Mouse (Mus musculus) adrenal gland, postnatal 36 days (tissue): ENCODE measurements around the gene Map3k21. TPM values are rescaled to one million over a fixed set of nuclear protein-coding genes. Genes with fewer than 3 reads are reported as not detected.
A peak's percentile ranks its signal among the peaks of the same experiment; 100 is the strongest.

Source experiments
- DNase-seq, 2 experiments: peaks; one replicate each; pipeline ENCODE4 v3.0.0; 2021; ENCODE audit warnings: mixed read lengths in 1 of 2
- long read RNA-seq, 2 experiments: library from polyadenylated mRNA; stranded (forward); transcript quantifications; one replicate each; pipeline ENCODE4 v2.0.0; 2021; ENCODE audit warnings: borderline sequencing depth in 2 of 2
- total RNA-seq, 2 experiments: library from RNA; stranded (reverse); gene quantifications; 2 replicates each; pipeline ENCODE4 v1.2.3; 2021

The Map3k21 gene
- total RNA-seq: 1 to 10 TPM in 1 of 2 experiments, under 1 TPM in 1; 0.70 to 2.7 TPM
- long read RNA-seq, experiment 1, full-length matches to known transcripts: 1 of 1 reads
- long read RNA-seq, experiment 1, partial matches to known transcripts: 0 of 1 reads
- long read RNA-seq, experiment 1, other reads (novel, unspliced or antisense): 0 of 1 reads
- long read RNA-seq, experiment 2: 0 reads

DNA sequence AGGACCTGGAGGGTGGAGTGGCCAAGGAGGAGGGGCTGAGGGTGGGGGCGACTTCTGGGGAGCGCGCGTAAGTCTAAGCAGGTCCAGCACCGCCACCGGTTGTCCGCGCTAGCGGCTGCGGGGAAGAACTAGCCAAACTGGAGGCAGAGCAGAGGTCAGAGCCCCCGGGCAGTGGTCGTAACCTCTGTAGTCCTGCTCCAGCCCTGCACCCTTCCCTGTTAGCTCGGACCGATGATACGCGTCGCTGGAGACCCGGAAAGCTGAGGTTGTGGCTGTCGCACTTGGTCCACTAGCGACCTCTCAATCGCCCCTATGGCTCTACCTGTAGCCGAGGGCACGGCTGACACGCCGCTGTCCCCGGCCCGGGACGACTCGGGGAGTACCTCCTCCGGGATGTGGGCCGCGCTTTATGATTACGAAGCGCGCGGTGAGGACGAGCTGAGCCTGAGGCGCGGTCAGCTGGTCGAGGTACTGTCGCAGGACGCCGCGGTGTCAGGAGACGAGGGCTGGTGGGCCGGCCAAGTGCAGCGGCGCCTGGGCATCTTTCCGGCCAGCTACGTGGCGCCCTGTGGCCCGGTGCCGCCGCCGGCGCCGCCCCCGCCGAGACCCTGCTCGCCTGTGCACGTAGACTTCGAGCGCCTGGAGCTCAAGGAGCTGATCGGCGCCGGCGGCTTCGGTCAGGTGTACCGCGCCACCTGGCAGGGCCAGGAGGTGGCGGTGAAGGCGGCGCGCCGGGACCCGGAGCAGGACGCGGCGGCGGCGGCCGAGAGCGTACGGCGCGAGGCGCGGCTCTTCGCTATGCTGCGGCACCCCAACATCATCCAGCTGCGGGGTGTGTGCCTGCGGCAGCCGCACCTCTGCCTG, at the start of gene Map3k21:
Gene Map3k21 (plus strand): TSS at position 86 of the 864 bp plus-strand sequence.
- peak; percentile 50 to 53 for DNase-seq

DNA sequence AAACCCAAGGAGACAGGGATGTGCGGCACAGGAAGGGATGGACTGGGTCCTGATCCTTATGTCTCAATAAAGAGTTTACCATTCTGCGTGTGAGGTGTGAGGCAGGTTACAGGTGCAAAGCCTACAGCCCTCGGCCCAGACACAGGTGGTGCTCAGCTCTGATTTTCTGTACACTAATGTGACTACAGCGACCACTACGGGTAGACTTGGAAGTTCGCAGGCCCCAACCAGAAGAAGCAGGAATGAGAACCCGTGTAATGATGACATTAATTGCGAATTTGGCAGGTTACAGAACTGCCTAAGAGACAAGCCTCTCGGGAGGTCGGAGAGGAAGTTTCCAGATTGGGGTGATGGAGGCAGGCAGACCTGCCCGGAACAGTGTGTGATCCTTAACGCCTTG, 44.1 kb upstream of the Map3k21 start:
- no peak for DNase-seq

DNA sequence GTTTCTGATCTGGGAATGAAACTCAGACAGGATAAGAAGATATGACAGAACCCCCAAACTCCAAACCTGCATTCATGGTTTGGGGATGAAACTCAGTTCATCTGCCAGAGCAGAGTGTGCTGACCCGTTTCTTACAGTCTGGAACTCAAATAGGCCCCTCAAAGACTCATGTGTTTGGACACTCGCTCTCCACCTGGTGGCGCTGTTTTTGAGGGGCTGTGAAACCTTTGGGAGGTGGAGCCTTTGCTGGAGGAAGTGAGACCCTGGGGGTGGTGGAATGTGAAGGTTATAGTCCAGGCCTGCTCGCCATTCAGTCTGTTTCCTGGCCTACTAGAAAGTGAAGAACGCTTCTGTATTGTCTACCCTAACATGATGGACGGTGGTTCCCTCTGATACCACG, 41.7 kb upstream of the Map3k21 start:
- DNase-seq: no peak

DNA sequence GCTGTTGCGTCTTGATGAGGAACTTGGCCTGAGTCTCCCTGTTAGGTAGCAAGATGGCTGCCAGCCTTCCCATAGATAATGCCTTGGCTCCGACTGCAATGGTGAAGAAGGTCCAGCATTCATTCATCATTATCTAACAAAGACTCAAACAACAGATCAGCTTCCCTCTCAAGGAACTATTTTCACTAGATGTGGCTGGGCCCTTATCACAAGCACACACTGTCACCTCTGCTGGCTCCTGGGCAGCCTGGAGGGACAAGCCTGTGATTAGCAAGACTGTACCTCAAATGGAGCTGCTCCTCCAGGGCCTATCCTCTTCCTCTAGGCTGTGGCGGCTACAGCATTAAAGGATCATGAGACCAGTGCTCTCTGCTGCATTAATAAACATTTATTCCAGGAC, 40.5 kb upstream of the Map3k21 start:
- DNase-seq: no peak

DNA sequence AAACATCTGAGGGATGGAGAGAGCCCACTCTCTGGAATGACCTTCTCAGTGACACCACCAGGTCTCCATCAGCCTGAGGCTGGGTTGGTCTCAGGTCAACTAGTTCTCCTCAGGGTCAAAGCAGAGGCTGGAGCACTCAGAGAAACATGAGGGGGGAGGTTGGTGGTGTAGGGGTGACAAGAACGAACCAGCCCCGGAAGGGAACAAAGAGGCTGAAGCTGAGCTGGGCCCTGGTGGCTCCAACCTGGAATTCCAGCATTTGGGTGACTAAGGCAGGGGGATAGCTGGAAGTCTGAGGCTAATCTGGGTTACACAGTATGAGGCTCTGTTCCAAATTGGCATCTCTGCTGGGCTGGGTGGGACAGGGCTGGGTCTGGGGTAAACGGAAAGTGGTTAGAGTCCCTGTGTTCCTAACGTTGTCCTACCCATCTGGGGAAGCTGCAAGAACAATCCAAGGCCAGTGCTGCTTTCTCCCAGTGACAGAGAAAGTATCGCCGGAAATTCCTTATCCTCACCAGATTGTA, 40.0 kb upstream of the Map3k21 start:
- DNase-seq: no peak

DNA sequence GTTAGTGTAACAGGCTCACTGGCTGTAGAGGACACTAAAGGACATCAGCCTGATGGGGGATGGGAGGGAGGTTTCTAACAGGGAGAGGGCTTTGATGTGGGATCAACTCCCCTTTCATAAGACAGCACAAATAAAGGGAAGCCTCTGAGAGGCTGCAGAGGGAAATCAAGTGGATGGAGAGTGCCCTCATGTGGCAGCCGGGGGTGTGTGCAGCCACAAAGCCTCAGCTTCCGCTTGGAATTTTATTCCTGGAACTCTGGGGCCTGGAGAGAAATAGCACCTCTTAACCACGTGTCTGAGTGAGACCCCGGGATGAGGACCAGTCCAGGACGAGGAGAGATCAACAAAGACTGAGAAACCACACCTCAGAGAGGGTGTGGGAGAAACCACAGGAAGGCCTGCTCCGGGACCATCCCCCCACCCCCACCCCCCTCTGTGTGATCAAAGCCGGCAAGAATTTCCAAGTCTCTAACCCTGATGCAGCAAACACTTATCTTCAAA, 39.4 kb upstream of the Map3k21 start:
- peak; percentile 75 to 85 for DNase-seq

DNA sequence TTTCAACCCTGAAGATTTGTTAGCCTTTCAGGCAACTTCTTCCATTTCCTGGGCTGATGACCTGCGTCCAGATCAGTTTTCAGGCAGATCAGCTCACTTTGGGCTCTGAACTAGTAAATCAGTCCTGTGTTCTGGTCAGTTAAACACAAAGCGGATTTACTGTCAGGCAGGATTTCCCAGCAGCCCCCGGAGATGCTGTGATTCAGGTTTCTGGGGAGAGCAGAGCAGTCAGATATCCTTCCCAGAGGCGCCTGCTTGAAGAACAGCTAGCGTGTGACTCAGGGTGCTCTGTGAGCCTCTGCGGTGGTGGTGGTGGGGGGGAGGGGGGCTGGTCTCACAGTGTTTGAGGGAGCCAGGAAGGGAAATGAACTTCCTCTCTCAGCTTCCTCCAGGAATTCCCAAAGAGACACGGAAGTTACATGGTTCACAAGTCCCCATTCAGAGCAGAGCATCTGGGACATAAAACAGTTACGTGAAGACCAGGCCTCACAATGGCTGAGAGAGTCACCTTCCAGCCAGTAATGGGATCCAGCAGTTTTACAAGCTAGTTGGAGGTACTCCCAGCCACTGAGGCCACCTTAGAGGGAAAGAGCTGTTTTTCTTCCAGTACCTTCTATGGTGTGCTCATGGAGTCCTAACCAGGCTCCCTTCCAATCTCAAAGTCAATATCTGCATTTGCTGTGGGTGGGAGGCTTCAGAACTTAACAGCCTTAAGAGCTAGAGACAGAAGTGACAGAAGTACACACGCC, 37.6 kb upstream of the Map3k21 start:
- DNase-seq: no peak

DNA sequence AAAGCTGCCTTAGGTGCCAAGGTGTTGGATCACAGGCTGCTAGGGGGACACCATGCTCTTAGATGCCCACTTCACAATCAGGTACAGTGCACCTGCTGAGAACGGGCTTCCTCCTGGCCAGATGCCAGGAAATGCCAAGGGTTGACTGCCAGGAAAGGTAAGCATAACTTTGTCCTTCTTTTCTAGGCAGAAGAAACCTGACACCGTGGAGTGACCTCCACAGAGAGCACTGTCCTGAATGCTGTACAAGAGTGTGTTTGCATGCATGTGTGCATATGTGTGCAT, 37.1 kb upstream of the Map3k21 start:
- DNase-seq: no peak

DNA sequence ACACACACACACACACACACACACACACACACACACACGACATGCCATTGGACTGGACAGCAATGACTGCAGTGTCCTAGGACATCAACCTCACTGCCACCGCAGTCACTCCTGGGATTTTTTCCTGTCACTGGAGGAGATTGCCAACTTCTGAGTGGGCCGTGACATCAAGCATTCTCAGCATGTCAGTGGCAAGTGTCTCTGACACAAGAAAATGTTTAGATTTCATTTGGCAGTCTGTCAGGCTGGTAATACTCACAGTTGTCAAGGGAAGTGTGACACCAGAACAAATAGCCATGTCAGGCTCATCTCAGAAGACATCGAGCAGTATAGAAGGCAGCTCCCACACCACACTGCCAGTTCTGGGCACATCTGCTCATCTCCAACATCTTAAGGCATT, 29.8 kb upstream of the Map3k21 start:
- no peak for DNase-seq

DNA sequence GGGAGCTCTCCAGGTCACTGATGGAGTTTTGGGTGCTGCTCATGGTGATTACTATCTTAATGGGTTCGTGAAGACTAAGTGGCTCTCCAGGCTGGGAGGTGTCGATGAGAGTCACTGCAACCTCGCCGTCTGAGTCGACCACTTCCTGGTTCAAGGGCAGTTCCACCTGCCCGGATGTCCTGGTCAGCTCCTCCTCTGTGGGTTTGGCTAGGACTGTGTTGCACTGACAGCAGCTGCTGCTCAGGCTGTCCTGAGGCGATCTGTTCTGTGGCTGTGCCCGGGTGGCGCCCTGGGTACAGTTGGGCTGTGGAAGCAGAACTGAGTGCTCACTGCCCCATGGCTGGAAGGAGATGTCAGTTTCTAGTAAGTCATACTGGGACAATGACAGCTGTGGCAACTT, 22.7 kb upstream of the Map3k21 start:
- no peak for DNase-seq

DNA sequence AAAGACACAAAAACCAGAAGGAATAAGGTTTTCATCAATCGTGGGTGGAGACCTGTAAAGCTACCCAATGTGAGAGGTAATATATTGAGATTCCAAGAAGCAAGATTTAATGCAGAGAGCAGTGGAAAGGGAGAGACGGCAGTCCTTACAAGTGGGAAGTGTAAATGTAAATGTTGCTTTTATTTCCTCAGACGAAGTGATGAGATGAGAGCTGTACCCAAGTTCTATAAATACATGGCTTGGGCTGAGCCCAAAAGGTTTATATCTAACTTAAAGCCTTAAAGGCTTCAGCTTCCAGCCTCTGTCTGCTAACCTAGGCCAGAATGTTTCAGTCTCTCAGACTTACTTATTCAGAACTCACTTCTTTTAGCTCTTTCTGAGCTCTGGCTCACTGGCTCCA, 20.3 kb upstream of the Map3k21 start:
- no peak for DNase-seq

DNA sequence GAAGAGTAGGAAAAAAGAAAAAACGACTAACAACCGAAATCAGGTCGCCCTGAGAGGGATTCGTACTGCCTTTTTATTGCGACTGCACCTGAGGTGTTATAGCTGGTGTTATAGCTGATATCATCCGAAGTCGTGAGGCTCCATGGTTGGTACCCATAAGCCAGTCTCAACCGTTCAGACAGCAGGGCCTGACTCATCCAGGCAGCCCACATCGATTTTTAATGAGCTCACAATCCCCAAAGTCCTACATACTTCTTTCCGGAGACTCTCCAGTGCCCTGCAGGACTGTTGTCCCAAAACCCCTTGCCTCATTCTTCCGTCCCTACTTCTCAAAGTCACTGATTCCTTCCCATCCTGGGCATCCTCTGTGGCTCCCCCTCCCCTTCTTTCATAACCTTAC, 12.9 kb upstream of the Map3k21 start:
- DNase-seq: no peak

DNA sequence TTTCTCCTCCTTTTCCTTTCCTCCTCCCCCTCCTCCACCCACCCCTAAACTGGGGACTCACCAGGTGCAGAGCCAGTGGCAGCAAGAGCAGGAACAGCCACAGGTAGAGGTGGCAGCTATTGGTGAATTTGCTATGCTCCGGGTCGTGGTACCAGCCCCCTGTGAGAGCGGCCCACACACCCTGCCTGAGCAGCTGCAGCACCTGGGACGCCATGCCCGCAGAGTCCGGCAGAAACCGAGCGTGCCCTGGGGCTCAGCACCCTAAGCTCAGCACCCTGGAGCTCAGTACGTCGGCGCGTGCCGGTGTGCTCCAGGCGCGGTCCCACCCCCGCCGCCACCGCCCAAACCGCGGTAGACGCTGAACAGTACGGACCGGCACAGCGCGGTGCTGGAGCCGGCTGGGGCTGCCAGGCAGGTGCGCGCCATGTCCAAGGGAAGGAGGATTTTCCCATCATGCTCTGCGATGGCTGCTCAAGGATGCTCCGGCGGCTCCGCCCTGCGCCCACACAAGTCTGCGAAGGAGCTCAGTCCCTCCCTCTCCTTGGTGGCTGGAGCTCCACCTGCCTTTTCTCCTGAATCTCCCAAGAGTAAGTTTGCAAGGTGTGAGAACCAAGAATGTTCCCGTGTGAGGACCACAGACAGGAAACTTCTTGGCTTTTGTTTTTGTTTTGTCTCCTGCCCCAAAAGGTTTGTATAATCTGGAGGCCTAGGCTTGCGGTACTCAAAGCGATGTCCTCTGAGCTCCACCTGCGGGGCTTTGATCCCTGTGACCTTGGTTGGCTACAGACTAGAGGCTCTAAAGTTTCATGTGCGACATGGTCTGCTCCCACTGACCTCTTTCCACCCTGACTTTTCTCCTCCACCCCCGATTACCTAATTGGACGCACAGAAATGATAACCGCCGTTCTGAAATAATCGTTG, 12.1 kb upstream of the Map3k21 start, which contains the start of gene Pcnx2:
Gene Pcnx2 (minus strand): TSS at position 450 of the 921 bp plus-strand sequence.
- no peak for DNase-seq

DNA sequence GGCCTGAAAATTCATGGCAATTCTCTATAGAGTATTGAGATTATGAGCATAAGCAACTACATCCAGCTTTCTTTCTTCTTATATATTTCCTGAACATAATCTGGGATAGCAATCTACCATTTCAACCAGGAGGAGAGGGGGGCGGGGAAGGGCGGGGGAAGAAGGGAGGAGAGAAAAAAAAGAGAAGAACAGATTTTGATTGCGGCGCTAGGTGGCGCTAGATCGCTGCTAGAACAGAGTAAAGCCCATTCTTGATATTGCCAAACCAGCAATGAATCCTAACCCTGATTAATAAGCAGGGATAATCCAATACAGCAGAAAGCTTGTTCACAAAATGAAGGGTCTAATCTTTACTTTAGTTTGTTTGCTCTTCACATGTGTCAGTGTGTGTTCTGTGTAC, 11.4 kb upstream of the Map3k21 start:
- peak; percentile 59 to 72 for DNase-seq

DNA sequence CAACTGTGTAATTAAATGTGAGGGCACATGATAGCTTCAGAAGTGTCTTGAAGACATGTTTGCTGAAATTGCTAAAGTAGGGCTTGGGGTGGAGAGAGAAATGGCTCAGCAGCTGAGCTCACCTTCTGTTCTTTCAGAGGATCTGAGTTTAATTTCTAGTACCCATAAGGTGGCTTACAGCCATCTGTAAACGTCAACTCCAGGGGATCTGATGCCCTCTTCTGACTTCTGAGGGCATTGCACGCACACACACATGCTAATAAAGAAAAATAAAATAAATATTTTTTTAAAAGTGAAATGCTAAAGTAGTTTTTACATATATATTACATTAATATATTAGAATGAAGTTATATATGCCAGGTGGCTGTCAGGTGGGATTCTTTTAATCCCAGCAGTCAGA, 9.1 kb upstream of the Map3k21 start:
- no peak for DNase-seq

DNA sequence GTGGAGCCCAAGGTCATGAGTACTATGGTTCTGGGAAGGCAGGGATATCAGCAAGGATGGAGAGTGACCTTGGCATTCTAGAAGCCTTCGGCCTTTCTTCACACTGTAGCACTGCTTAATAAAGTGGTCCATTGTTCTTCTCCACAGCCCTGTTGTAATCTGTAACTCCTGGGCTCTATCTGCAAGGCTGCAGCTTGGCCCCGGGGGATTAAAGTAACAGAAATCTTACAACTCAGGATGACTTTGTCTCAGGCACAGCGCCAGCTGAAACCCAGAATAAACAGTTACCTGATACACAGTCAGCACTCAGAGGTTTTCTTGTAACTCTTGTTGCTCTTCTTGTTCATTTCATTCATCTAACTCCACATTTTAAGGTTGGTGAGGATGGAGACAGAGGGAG, 7.7 kb upstream of the Map3k21 start:
- peak; percentile 26 to 42 for DNase-seq

DNA sequence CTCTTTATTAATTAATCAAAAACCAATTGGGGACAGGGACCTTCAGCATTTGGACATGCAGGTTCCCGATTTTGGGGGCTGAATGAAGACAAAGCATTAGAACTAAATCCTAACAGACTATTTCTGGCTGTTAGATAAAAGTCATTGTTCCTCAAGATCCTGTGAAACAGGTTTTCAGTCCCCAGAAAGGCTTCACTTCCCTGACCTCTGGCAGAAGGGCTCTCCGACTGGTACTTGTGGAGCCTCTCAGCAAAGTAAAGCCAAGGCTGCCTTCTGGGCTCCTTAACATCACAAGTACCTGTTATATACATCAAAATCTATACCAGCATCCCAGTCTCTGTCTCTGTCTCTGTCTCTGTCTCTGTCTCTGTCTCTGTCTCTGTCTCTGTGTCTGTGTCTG, 4.9 kb upstream of the Map3k21 start:
- no peak for DNase-seq

DNA sequence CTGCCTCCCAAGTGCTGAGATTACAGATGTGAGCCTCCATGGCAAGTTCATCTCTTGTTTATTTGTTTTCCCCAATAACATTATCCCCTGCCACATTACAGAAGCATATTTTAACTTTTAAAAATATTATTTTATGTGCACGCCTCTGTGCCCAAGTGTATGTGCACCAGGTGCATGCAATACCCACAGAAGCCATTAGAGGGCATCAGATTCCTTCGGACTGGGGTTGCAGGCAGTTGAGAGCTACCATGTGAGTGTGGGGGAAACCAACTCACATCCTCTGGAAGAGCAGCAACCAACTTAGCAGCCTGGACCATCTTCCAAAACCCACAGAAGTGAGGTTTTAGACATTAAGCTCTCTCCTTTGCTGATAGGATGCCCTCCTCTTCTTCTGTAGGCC, 2.9 kb upstream of the Map3k21 start:
- no peak for DNase-seq

DNA sequence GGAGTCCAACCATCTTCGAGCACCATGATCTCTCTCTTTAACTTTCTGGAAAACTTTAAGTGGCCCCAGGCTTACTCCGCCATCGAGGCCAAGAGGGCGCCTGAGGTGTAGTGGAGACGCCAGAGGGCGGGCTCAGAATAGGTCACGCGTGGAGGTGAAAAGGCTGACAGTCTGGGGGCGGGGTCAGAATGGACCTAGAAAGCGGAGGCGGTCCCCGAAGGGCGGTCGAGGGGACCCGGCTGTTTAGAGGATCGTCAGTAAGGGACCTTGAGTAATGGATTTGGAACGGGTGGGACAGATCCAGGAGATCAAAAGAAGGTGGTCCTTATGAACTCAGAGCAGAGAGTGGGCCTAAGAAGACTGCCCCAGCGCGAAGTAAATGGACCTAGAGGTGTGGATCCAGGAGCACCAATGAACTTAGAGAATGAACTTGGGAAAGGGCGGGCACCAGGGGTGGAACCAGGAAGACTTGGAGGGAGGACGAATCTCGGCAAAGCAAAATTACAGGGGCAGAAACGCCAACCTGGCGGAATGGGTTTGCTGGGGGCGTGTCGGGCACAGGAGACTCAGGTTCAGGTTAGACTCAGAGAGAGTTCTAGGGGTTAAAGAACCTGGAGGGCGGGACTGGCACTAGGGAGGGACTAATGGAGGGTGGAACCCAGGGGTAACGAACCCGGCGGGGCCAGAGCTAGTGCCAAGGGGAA, 437 bp upstream of the Map3k21 start:
- peak; percentile 76 to 79 for DNase-seq

DNA sequence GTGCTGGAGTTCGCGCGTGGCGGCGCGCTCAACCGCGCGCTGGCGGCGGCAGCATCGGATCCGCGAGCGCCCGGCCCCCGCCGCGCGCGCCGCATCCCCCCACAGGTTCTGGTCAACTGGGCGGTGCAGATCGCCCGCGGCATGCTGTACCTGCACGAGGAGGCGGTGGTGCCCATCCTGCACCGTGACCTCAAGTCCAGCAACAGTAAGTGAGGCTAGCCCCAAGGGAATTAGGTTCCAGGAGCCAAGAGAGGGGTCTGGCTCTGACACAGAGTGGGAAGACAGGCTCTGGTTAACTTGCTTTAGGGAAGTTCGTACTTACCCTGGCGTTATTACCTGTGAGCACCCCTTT, 955 bp downstream of the Map3k21 start:
- DNase-seq: no peak

DNA sequence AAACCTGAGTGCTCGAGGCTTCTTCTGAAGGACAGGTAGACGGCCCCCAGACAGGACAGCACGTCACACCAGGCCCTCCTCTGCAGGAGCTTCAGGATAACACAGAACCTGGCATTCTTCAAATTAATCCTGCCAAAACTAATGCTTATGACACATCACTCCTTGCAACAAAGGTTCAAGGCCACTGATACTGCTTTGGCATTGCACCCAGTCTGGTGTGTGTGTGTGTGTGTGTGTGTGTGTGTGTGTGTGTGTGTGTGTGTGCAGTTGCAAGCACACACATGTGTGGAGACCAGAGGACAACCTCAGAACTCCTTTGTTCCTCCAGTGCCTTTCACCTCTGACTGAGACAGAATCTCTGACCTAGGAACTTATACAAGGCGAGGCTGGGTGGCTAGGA, 3.0 kb downstream of the Map3k21 start:
- peak; percentile 60 to 66 for DNase-seq
